Mouse (Mus musculus) left cerebral cortex, adult 11 months (tissue): ENCODE measurements around the gene Tnfsf12.

ENCODE experiments used
- DNase-seq: peaks from one replicate; pipeline ENCODE4 v3.0.0; 2022; ENCODE audit warnings: low spot score

Tnfsf12 gene

GRCm38 (mm10) chr11:69653399-69653798, 42.2 kb downstream of the Tnfsf12 start:
- DNase-seq = no peak

GRCm38 (mm10) chr11:69645860-69646259, 49.8 kb downstream of the Tnfsf12 start:
- DNase-seq = no peak
